Mouse (Mus musculus) MEL (cell line): ENCODE data around the gene Fam172a. TPM values are rescaled to one million over a fixed set of nuclear protein-coding genes. Genes with fewer than 3 reads are reported as not detected.

Experiments
- DNase-seq: peaks from one replicate; pipeline ENCODE4 v3.0.0; 2011; ENCODE audit warnings: low read depth, low spot score
- H3K27ac ChIP-seq: 2 replicates; pipeline ENCODE4 v1.5.1; 2012; ENCODE audit warnings: low read depth, mild to moderate bottlenecking, control low read depth, low read length, moderate library complexity; ENCODE audit not compliant: control insufficient read depth
- H3K27me3 ChIP-seq, 2 experiments: fragments of 150-350 bp in 1 of 2; sonication (generic) in 1 of 2; 2 replicates each; pipeline ENCODE4 v1.6.1; 2012; ENCODE audit warnings: low read length in 2 of 2, mild to moderate bottlenecking in 2 of 2, improper control_type of control experiment in 1 of 2, moderate library complexity in 1 of 2; ENCODE audit not compliant: insufficient read depth in 2 of 2, control insufficient read depth in 1 of 2
- H3K36me3 ChIP-seq, 2 experiments: 2 replicates each; pipeline ENCODE4 v1.6.1; 2012 to 2014; ENCODE audit warnings: low read length in 2 of 2, improper control_type of control experiment in 1 of 2, inconsistent platforms in 1 of 2, mild to moderate bottlenecking in 1 of 2; ENCODE audit not compliant: insufficient read depth in 2 of 2, control insufficient read depth in 1 of 2
- H3K4me1 ChIP-seq, 2 experiments: fragments of 150-350 bp in 1 of 2; sonication (generic) in 1 of 2; 2 replicates each; pipeline ENCODE4 v1.6.1; 2012; ENCODE audit warnings: low read length in 2 of 2, improper control_type of control experiment in 1 of 2, mild to moderate bottlenecking in 1 of 2; ENCODE audit not compliant: insufficient read depth in 2 of 2, control insufficient read depth in 1 of 2
- H3K4me3 ChIP-seq, 2 experiments: fragments of 150-350 bp in 1 of 2; sonication (generic) in 1 of 2; 2 replicates each; pipeline ENCODE4 v1.5.1; 2012; ENCODE audit warnings: low read depth in 2 of 2, low read length in 2 of 2, mild to moderate bottlenecking in 2 of 2, moderate library complexity in 2 of 2, control low read depth in 1 of 2, improper control_type of control experiment in 1 of 2; ENCODE audit not compliant: control insufficient read depth in 1 of 2, insufficient read depth in 1 of 2
- H3K79me2 ChIP-seq: 2 replicates; pipeline ENCODE4 v1.6.1; 2012; ENCODE audit warnings: mild to moderate bottlenecking, low read length, moderate library complexity; ENCODE audit not compliant: control insufficient read depth, poor library complexity, insufficient read depth
- H3K9ac ChIP-seq: 2 replicates; pipeline ENCODE4 v1.6.1; 2012; ENCODE audit warnings: low read depth, mild to moderate bottlenecking, control low read depth, low read length, moderate library complexity; ENCODE audit not compliant: control insufficient read depth, poor library complexity, severe bottlenecking
- H3K9me3 ChIP-seq: fragments of 150-350 bp; sonication (generic); replicated peaks from 2 replicates; pipeline ENCODE4 v1.6.1; 2012; ENCODE audit warnings: mild to moderate bottlenecking, low read length, improper control_type of control experiment, moderate library complexity; ENCODE audit not compliant: insufficient read depth
- BHLHE40 ChIP-seq: IDR thresholded peaks from 2 replicates; pipeline ENCODE4 v1.6.1; 2012; ENCODE audit warnings: low read depth, mild to moderate bottlenecking, inconsistent platforms, low read length, improper control_type of control experiment, borderline replicate concordance
- CTCF ChIP-seq, 3 experiments: IDR thresholded peaks in 2 of 3; conservative IDR thresholded peaks in 1 of 3; 2 replicates each; pipeline ENCODE4 v1.5.1; 2011 to 2012; ENCODE audit warnings: low read length in 3 of 3, low read depth in 2 of 3, mild to moderate bottlenecking in 2 of 3, improper control_type of control experiment in 1 of 3, inconsistent platforms in 1 of 3, mixed read lengths in 1 of 3, moderate library complexity in 1 of 3; ENCODE audit not compliant: control insufficient read depth in 1 of 3, insufficient read depth in 1 of 3, poor library complexity in 1 of 3, severe bottlenecking in 1 of 3
- ELF1 ChIP-seq: IDR thresholded peaks from 2 replicates; pipeline ENCODE4 v1.6.1; 2014; ENCODE audit warnings: low read depth, mild to moderate bottlenecking, inconsistent platforms, low read length, improper control_type of control experiment, moderate library complexity
- EP300 ChIP-seq, 2 experiments: IDR thresholded peaks; 2 replicates each; pipeline ENCODE4 v1.6.1; 2011; ENCODE audit warnings: improper control_type of control experiment in 2 of 2, low read length in 2 of 2, low read depth in 1 of 2, mild to moderate bottlenecking in 1 of 2
- ETS1 ChIP-seq: IDR thresholded peaks from 2 replicates; pipeline ENCODE4 v1.6.1; 2012; ENCODE audit warnings: low read depth, mild to moderate bottlenecking, inconsistent platforms, low read length, improper control_type of control experiment, moderate library complexity
- GABPA ChIP-seq: IDR thresholded peaks from 2 replicates; pipeline ENCODE4 v1.6.1; 2012; ENCODE audit warnings: low read depth, mild to moderate bottlenecking, inconsistent platforms, low read length, improper control_type of control experiment, moderate library complexity
- GATA1 ChIP-seq: IDR thresholded peaks from 2 replicates; pipeline ENCODE4 v1.6.1; 2011; ENCODE audit warnings: low read depth, low read length, improper control_type of control experiment
- JUND ChIP-seq: IDR thresholded peaks from 2 replicates; pipeline ENCODE4 v1.6.1; 2011; ENCODE audit warnings: low read depth, mild to moderate bottlenecking, improper control_type of control experiment, low read length
- KAT2A ChIP-seq: conservative IDR thresholded peaks from 2 replicates; pipeline ENCODE4 v1.6.1; 2012; ENCODE audit warnings: low read depth, low read length, improper control_type of control experiment, inconsistent platforms
- MAX ChIP-seq: IDR thresholded peaks from 2 replicates; pipeline ENCODE4 v1.6.1; 2011; ENCODE audit warnings: low read length, improper control_type of control experiment
- MAZ ChIP-seq: IDR thresholded peaks from 2 replicates; pipeline ENCODE4 v1.6.1; 2012; ENCODE audit warnings: low read depth, mild to moderate bottlenecking, inconsistent platforms, low read length, improper control_type of control experiment
- MEF2A ChIP-seq: IDR thresholded peaks from 2 replicates; pipeline ENCODE4 v1.6.1; 2014; ENCODE audit warnings: low read depth, mild to moderate bottlenecking, inconsistent platforms, low read length, improper control_type of control experiment; ENCODE audit not compliant: poor library complexity, insufficient replicate concordance, severe bottlenecking; ENCODE audit errors: extremely low read depth
- MXI1 ChIP-seq: IDR thresholded peaks from 2 replicates; pipeline ENCODE4 v1.6.1; 2011; ENCODE audit warnings: mild to moderate bottlenecking, low read depth, low read length, improper control_type of control experiment
- MYC ChIP-seq: IDR thresholded peaks from 2 replicates; pipeline ENCODE4 v1.6.1; 2011; ENCODE audit warnings: low read depth, mild to moderate bottlenecking, low read length, improper control_type of control experiment, moderate library complexity
- NELFE ChIP-seq: IDR thresholded peaks from 2 replicates; pipeline ENCODE4 v1.6.1; 2011; ENCODE audit warnings: low read depth, low read length, improper control_type of control experiment
- NRF1 ChIP-seq: IDR thresholded peaks from 2 replicates; pipeline ENCODE4 v1.6.1; 2014; ENCODE audit warnings: low read depth, mild to moderate bottlenecking, inconsistent platforms, low read length, improper control_type of control experiment, moderate library complexity; ENCODE audit not compliant: poor library complexity, insufficient read depth, severe bottlenecking
- POLR2A ChIP-seq, 2 experiments: IDR thresholded peaks; 2 replicates each; pipeline ENCODE4 v1.6.1; 2011 to 2012; ENCODE audit warnings: low read length in 2 of 2, mild to moderate bottlenecking in 2 of 2, control low read depth in 1 of 2, improper control_type of control experiment in 1 of 2, low read depth in 1 of 2, moderate library complexity in 1 of 2; ENCODE audit not compliant: control insufficient read depth in 1 of 2, insufficient read depth in 1 of 2, poor library complexity in 1 of 2
- POLR2AphosphoS2 ChIP-seq: IDR thresholded peaks from 2 replicates; pipeline ENCODE4 v1.6.1; 2011; ENCODE audit warnings: low read length, improper control_type of control experiment
- POLR2AphosphoS5 ChIP-seq: IDR thresholded peaks from 2 replicates; pipeline ENCODE4 v1.6.1; 2012; ENCODE audit warnings: low read depth, borderline replicate concordance, mild to moderate bottlenecking, inconsistent platforms, low read length, moderate library complexity, mixed read lengths
- SMC3 ChIP-seq: IDR thresholded peaks from 2 replicates; pipeline ENCODE4 v1.6.1; 2011; ENCODE audit warnings: low read depth, low read length, improper control_type of control experiment
- TCF12 ChIP-seq: IDR thresholded peaks from 2 replicates; pipeline ENCODE4 v1.6.1; 2014; ENCODE audit warnings: low read depth, mild to moderate bottlenecking, inconsistent platforms, low read length, improper control_type of control experiment, moderate library complexity
- UBTF ChIP-seq: IDR thresholded peaks from 2 replicates; pipeline ENCODE4 v1.6.1; 2012; ENCODE audit warnings: low read depth, mild to moderate bottlenecking, inconsistent platforms, low read length, improper control_type of control experiment, moderate library complexity, borderline replicate concordance; ENCODE audit not compliant: insufficient read depth
- USF1 ChIP-seq: IDR thresholded peaks from 2 replicates; pipeline ENCODE4 v1.6.1; 2014; ENCODE audit warnings: low read depth, mild to moderate bottlenecking, inconsistent platforms, low read length, improper control_type of control experiment, moderate library complexity
- USF2 ChIP-seq, 2 experiments: IDR thresholded peaks; 2 replicates each; pipeline ENCODE4 v1.6.1; 2011 to 2012; ENCODE audit warnings: improper control_type of control experiment in 2 of 2, low read length in 2 of 2, borderline replicate concordance in 1 of 2, inconsistent platforms in 1 of 2, low read depth in 1 of 2, mild to moderate bottlenecking in 1 of 2; ENCODE audit not compliant: insufficient read depth in 1 of 2
- ZC3H11A ChIP-seq: IDR thresholded peaks from 2 replicates; pipeline ENCODE4 v1.6.1; 2012; ENCODE audit warnings: low read depth, mild to moderate bottlenecking, inconsistent platforms, low read length, improper control_type of control experiment
- ZKSCAN1 ChIP-seq: IDR thresholded peaks from 2 replicates; pipeline ENCODE4 v1.6.1; 2012; ENCODE audit warnings: low read depth, mild to moderate bottlenecking, inconsistent platforms, low read length, improper control_type of control experiment, moderate library complexity
- ZMIZ1 ChIP-seq: IDR thresholded peaks from 2 replicates; pipeline ENCODE4 v1.6.1; 2012; ENCODE audit warnings: low read depth, mild to moderate bottlenecking, inconsistent platforms, low read length, improper control_type of control experiment, moderate library complexity
- polyA plus RNA-seq, 2 experiments: library from polyadenylated mRNA; stranded (reverse) in 1 of 2; unstranded in 1 of 2; fragments of >175 nt in 1 of 2; fragments of >200 nt in 1 of 2; gene quantifications; 2 replicates each; pipeline versions ENCODE4 v1.2.1 to v1.2.4; 2012; ENCODE audit warnings: low replicate concordance in 2 of 2, low read depth in 1 of 2; ENCODE audit not compliant: insufficient read length in 2 of 2, insufficient read depth in 1 of 2, missing spikeins in 1 of 2
- total RNA-seq: library from RNA; depleted of rRNA; stranded (reverse); fragments of 300-350 nt; gene quantifications from 2 replicates; pipeline ENCODE4 v1.2.3, GENCODE M21; 2012

The Fam172a gene
- total and polyA plus RNA-seq, 3 experiments: 13.4 to 358 (median 19.6) TPM

- H3K27me3 ChIP-seq: no peaks in the 10 kb centered on the region
- H3K9me3 ChIP-seq: no peaks in the 10 kb centered on the region
- no peak overlapping the region for H3K9ac ChIP-seq
- H3K27ac ChIP-seq: no peak overlapping the region
- TF ChIP-seq ZMIZ1: no peak
- TF ChIP-seq NRF1: no peak
- TF ChIP-seq MEF2A: no peak
- no peak for TF ChIP-seq POLR2AphosphoS5
- TF ChIP-seq BHLHE40: no peak
- TF ChIP-seq USF2 (IDR thresholded peaks at IDR 0.05; ENCODE audit: borderline replicate concordance in 1 of 2, insufficient read depth in 1 of 2, low read depth in 1 of 2, low read length in 2 of 2): no peak
- no peak for TF ChIP-seq ETS1
- TF ChIP-seq ELF1: no peak
- no peak for TF ChIP-seq TCF12
- TF ChIP-seq MXI1: no peak
- TF ChIP-seq CTCF (IDR thresholded peaks at IDR 0.05 in 2 of 3, conservative IDR thresholded peaks at IDR 0.05 in 1 of 3; ENCODE audit: control insufficient read depth in 1 of 3, insufficient read depth in 1 of 3, low read depth in 2 of 3, low read length in 3 of 3, poor library complexity in 1 of 3, severe bottlenecking in 1 of 3): no peak
- TF ChIP-seq SMC3: no peak
- TF ChIP-seq ZKSCAN1: no peak
- TF ChIP-seq GABPA: no peak
- TF ChIP-seq NELFE: no peak
- TF ChIP-seq ZC3H11A: no peak
- TF ChIP-seq MAZ: no peak
- TF ChIP-seq EP300 (IDR thresholded peaks at IDR 0.05; ENCODE audit: low read depth in 1 of 2, low read length in 2 of 2): no peak
- no peak overlapping the region for H3K4me3 ChIP-seq
- no peaks in the 10 kb centered on the region; the same call in 1 of the 2 replicates for H3K79me2 ChIP-seq
- DNase-seq: peak; percentile 18
- no peaks in the 10 kb centered on the region for H3K36me3 ChIP-seq
- no peaks in the 10 kb centered on the region for H3K4me1 ChIP-seq
Measured at GRCm38 (mm10) chr13:78162149-78162548, 460.3 kb downstream of the Fam172a start.

DNA sequence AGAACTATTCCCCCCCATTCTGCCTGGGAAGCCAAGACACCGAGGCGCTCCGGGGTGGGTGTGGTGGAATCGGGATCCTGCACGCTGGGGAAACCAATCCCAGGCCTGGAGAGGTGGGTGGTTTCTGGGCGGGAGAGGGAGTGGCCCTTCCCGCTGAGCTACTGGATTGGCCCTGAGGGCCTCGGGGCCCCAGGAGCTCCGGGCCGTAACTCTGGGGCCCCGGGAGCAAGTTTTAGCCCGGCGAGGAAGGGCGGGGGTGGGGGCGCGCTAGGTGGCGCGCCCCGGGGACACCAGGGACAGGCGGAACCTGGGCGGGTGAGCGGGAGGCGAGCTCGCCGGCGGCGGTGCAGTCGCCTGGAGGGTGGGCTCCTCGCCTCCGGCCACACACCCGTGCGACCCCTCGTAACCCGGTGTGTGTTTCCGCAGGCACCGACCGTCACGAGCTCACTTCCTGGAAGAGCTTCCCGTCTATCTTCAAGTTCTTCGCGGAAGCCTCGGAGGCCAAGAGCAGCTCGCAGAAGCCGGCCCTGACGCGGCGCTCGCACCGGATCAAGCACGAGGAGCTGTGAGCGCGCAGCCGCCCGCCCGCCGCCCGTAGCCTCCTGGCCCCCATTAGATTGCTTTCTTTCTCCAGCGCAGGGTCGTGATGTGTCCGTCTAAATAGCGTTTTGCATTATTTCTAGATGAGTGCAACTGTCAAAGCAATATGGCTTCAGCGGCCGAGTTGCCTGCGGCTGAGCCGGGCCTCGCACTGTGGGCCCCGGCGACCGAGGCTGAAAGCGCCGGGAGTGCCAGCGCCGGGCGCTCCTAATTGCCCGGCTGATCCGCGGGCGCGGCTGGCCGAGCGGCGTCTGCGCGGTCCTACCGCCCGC lies 461.5 kb downstream of the Fam172a start:
- no peaks in the 10 kb centered on the region for H3K27me3 ChIP-seq
- no peaks in the 10 kb centered on the region for H3K4me1 ChIP-seq
- H3K79me2 ChIP-seq: no peaks in the 10 kb centered on the region; the same call in 1 of the 2 replicates
- H3K9me3 ChIP-seq: no peaks in the 10 kb centered on the region
- no peaks in the 10 kb centered on the region for H3K36me3 ChIP-seq
- peak overlapping the region; percentile 71 to 85 for H3K4me3 ChIP-seq
- peak overlapping the region; percentile 87 for H3K9ac ChIP-seq
- peak; percentile 83 for DNase-seq
- peak overlapping the region; percentile 72 for H3K27ac ChIP-seq
- TF ChIP-seq MAX (no peak), EP300 (IDR thresholded peaks at IDR 0.05; ENCODE audit: low read depth in 1 of 2, low read length in 2 of 2) (no peak), NELFE (0 out of 2 replicates have a peak, but pooled peaks have one; percentile 39), POLR2A (IDR thresholded peaks at IDR 0.05; ENCODE audit: control insufficient read depth in 1 of 2, insufficient read depth in 1 of 2, low read depth in 1 of 2, low read length in 2 of 2, poor library complexity in 1 of 2) (peak in 1 of 2 experiments; percentile 58; a peak in 1 of 4 replicates), TCF12 (no peak), GATA1 (no peak), ZKSCAN1 (no peak), UBTF (peak; percentile 65; the same call in 1 of the 2 replicates), ZC3H11A (no peak), KAT2A (no peak), MYC (no peak), ELF1 (no peak), USF1 (no peak), POLR2AphosphoS2 (no peak), JUND (no peak)
